Mouse (Mus musculus) liver, embryonic 14.5 days (tissue): Measurements from ENCODE around the gene Rapgef1. TPM values are rescaled to one million over a fixed set of nuclear protein-coding genes. Genes with fewer than 3 reads are reported as not detected.

Source experiments
- ATAC-seq: fragments of 200-750 bp; cut with Nextera tagmentation; 2 replicates; pipeline ENCODE4 v1.8.0; 2017; ENCODE audit warnings: moderate number of reproducible peaks, mild to moderate bottlenecking, moderate library complexity; ENCODE audit not compliant: insufficient read depth
- DNase-seq, 3 experiments: peaks; one replicate each; pipeline ENCODE4 v3.0.0-alpha.2; 2012 to 2013; ENCODE audit warnings: low read depth in 3 of 3, low spot score in 3 of 3
- H3K27ac ChIP-seq: fragments of 300-500 bp; sonication (generic); 2 replicates; pipeline ENCODE4 v1.5.1; 2014; ENCODE audit warnings: moderate library complexity, mild to moderate bottlenecking, control low read depth, inconsistent platforms
- H3K27me3 ChIP-seq: fragments of 300-500 bp; sonication (generic); 2 replicates; pipeline ENCODE4 v1.6.1; 2014; ENCODE audit warnings: mild to moderate bottlenecking, low read length, moderate library complexity; ENCODE audit not compliant: control insufficient read depth, insufficient read depth
- H3K36me3 ChIP-seq: fragments of 300-500 bp; sonication (generic); replicated peaks from 2 replicates; pipeline ENCODE4 v1.6.1; 2014; ENCODE audit warnings: low read depth; ENCODE audit not compliant: control insufficient read depth, insufficient read depth
- H3K4me1 ChIP-seq, 2 experiments: fragments of 200-500 bp in 1 of 2; fragments of 300-500 bp in 1 of 2; sonication (generic) in 1 of 2; replicated peaks; 2 replicates each; pipeline ENCODE4 v1.6.1; 2012 to 2014; ENCODE audit warnings: antibody characterized with exemption in 1 of 2, inconsistent platforms in 1 of 2, low read length in 1 of 2; ENCODE audit not compliant: control insufficient read depth in 2 of 2, insufficient read depth in 2 of 2
- H3K4me2 ChIP-seq: fragments of 300-500 bp; sonication (generic); 2 replicates; pipeline ENCODE4 v1.6.1; 2014; ENCODE audit warnings: low read depth, mild to moderate bottlenecking, control low read depth, moderate library complexity
- H3K4me3 ChIP-seq, 2 experiments: fragments of 200-500 bp in 1 of 2; fragments of 300-500 bp in 1 of 2; sonication (generic) in 1 of 2; 2 replicates each; pipeline ENCODE4 v1.5.1; 2012 to 2014; ENCODE audit warnings: low read depth in 2 of 2, low read length in 2 of 2, mild to moderate bottlenecking in 2 of 2, control low read depth in 1 of 2, inconsistent platforms in 1 of 2, moderate library complexity in 1 of 2; ENCODE audit not compliant: insufficient read depth in 1 of 2
- H3K9ac ChIP-seq: fragments of 300-500 bp; sonication (generic); replicated peaks from 2 replicates; pipeline ENCODE4 v1.6.1; 2014; ENCODE audit warnings: mild to moderate bottlenecking, control low read depth, moderate library complexity
- H3K9me3 ChIP-seq: fragments of 300-500 bp; sonication (generic); 2 replicates; pipeline ENCODE4 v1.6.1; 2016; ENCODE audit warnings: low read length, mixed read lengths; ENCODE audit not compliant: control insufficient read depth
- CTCF ChIP-seq: IDR thresholded peaks from 2 replicates; pipeline ENCODE4 v1.5.1; 2016; ENCODE audit warnings: antibody characterized with exemption, low read depth, control low read depth
- EP300 ChIP-seq: IDR thresholded peaks from 2 replicates; pipeline ENCODE4 v1.6.1; 2016; ENCODE audit warnings: antibody characterized with exemption, low read depth
- WGBS: fragments of 180-500 bp; shearing (Covaris S2); extraction: QIAGEN DNeasy Blood & Tissue Kit; methylation state at CpG from one replicate; pipeline ENCODE4 v1.1.7; 2014; ENCODE audit not compliant: insufficient replicate concordance; 5-methylcytosine and 5-hydroxymethylcytosine counted together
- polyA plus RNA-seq, 2 experiments: library from polyadenylated mRNA; depleted of rRNA in 1 of 2; stranded (reverse) in 1 of 2; unstranded in 1 of 2; fragments of >200 nt; fragmentation: Nextera tagmentation in 1 of 2; extraction: Ambion mirVana in 1 of 2; gene quantifications; 2 replicates each; pipeline versions ENCODE4 v1.2.1 to v1.2.3; 2012 to 2014

Gene Rapgef1
- polyA plus RNA-seq, 2 experiments, result 3.9 to 11.1 TPM

DNA sequence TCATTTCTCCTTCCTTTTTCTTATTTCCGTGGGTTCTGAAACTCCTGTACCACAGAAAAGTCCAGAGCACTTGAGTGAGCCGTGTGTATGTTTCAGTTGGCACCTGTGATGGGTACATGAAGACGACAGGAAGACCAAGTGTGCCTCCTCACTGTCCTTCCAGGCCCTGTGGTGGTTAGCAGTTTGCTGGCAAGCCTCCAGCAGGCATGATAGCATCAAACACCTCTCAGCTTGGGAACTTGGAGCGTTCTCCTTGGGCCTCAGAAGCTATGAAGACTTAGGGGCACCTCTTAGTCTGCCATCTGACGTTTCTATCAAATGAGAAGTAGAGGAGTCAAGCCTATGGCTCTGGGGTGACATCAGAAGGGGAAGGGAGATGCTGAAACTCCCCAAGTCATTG lies 99.1 kb downstream of the Rapgef1 start:
- DNase-seq (no peak), ATAC-seq (no peak)
- 67% methylated on average over 5 of the region's 5 CpGs for WGBS
- Histone ChIP-seq H3K27me3 (no peaks in the 10 kb centered on the region), H3K4me1 (peaks cover 0 to 3% of the 10 kb centered on the region in 2 experiments; a peak in 1 of 4 replicates), H3K4me3 (no peak overlapping the region), H3K27ac (no peak overlapping the region), H3K9me3 (no peaks in the 10 kb centered on the region), H3K4me2 (no peak overlapping the region), H3K36me3 (peaks cover 3% of the 10 kb centered on the region), H3K9ac (no peak overlapping the region)
- TF ChIP-seq EP300 (no peak), CTCF (no peak)

DNA sequence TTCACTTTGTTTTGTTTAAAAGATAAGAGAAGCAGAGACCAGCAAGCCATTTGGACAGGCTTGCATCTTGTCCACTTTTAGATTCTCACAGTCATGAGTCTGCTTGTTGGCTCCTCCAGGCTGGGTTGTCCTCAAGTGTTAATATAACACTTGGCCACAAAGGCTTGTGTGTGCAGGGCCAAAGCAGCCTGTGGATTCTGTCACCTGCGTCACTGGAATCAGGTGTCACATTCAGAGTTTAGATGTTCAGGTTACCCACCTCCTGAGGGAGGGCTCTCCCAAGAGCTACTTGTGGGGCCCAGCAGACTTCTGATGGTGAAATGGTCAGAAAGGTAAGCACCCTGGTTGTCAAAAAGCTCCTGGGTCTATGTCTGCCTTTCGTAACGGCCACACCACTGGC lies 103.6 kb downstream of the Rapgef1 start:
- Histone ChIP-seq H3K27ac (no peak overlapping the region), H3K36me3 (peaks cover 9% of the 10 kb centered on the region), H3K4me3 (no peak overlapping the region), H3K27me3 (no peaks in the 10 kb centered on the region), H3K4me2 (no peak overlapping the region), H3K9me3 (no peaks in the 10 kb centered on the region), H3K4me1 (peaks cover 0 to 9% of the 10 kb centered on the region in 2 experiments; a peak in 2 of 4 replicates), H3K9ac (no peak overlapping the region)
- no peak for DNase-seq
- no peak for ATAC-seq
- TF ChIP-seq CTCF (no peak), EP300 (no peak)
- 79% methylated on average over 3 of the region's 3 CpGs for WGBS

DNA sequence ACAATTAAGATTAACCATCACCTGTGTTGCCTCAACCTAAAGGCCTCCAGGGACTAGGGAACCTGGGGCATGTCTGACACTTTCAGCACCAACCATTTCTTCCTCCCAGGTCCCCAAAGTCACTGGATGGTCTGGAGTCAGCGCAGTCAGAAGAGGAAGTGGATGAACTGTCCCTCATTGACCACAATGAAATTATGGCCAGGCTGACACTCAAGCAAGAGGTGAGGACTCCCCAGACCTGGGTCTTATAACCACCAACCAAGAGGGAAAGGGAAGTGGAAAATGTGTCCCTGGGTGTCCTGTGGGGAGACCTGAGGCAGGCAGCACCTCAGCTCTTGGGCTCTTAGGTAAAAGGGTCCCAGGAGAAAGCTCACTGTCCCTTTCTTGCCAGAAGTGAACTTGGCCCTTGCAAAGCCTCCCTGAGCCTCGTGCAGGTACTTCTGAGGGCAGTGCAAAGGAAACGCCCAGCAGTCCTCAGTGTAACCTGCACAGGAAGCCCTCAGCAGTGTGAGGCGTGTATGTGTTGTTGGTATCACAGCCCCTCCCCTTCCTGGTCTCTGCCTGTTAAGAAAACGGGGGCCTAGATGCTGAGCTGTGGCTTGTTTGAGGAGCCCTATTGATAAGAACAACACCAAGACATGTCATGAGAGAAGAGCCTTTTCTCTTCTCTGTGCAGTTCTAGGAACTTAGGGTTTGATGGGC lies 105.3 kb downstream of the Rapgef1 start:
- no peak overlapping the region for H3K4me2 ChIP-seq
- peaks cover 9% of the 10 kb centered on the region for H3K36me3 ChIP-seq
- peaks cover 0 to 9% of the 10 kb centered on the region in 2 experiments; a peak in 2 of 4 replicates for H3K4me1 ChIP-seq
- no peaks in the 10 kb centered on the region for H3K9me3 ChIP-seq
- H3K27ac ChIP-seq, result no peak overlapping the region
- no peak overlapping the region for H3K9ac ChIP-seq
- no peak for TF ChIP-seq EP300
- TF ChIP-seq CTCF, result no peak
- no peaks in the 10 kb centered on the region for H3K27me3 ChIP-seq
- WGBS, result 22% methylated on average over 5 of the region's 5 CpGs
- DNase-seq (no peak), ATAC-seq (no peak)
- H3K4me3 ChIP-seq, result no peak overlapping the region

DNA sequence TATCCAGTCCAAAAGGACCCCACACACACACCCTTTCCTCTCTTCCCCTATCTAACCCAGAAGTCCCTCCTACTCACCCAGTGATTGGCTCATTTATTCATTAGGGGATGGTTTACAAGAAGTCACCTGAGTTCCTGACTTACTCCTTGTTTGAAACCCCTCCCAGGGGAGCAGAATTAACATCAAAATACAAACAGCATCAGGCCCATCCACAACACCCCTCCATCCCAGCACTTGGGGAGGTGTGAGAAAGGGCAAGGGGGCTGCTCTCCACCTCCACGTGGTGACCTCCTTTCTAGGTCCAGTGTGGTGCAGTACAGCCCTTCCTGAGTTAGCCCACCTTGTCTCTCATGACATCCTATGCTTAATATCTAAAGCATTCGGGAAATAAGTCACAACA lies 110.0 kb downstream of the Rapgef1 start:
- no peak overlapping the region for H3K27ac ChIP-seq
- TF ChIP-seq EP300 (no peak), CTCF (no peak)
- H3K36me3 ChIP-seq, result peaks cover 11% of the 10 kb centered on the region
- whole genome bisulfite sequencing, result 41% methylated on average over 2 of the region's 2 CpGs
- H3K9ac ChIP-seq, result no peak overlapping the region
- H3K27me3 ChIP-seq, result no peaks in the 10 kb centered on the region
- peaks cover 0 to 4% of the 10 kb centered on the region in 2 experiments; a peak in 1 of 4 replicates for H3K4me1 ChIP-seq
- no peak for DNase-seq
- no peak overlapping the region for H3K4me2 ChIP-seq
- no peak for ATAC-seq
- H3K4me3 ChIP-seq, result no peak overlapping the region
- no peaks in the 10 kb centered on the region for H3K9me3 ChIP-seq

DNA sequence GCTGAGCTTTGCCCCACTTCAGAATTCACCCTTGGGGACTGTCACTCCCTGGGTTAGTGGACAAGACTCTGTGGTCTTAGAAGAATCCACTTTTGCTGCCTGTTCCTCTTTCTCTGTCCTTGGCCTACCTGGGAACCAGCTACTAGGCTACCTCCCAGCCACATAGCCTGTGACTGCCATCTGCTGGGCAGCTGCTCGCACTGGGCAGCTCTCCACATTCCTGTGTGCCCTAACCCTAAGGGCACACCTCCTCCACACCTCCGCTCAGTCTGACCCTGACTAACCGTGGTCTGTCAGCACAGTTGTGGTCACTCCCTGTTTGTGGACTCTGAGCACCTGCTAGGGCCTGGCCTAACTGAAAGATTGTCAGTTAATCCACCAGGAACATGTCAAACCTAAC lies 112.0 kb downstream of the Rapgef1 start:
- no peaks in the 10 kb centered on the region for H3K27me3 ChIP-seq
- H3K27ac ChIP-seq, result no peak overlapping the region
- H3K9me3 ChIP-seq, result no peaks in the 10 kb centered on the region
- H3K4me2 ChIP-seq, result no peak overlapping the region
- peaks cover 9% of the 10 kb centered on the region for H3K36me3 ChIP-seq
- DNase-seq, result no peak
- no peak overlapping the region for H3K4me3 ChIP-seq
- TF ChIP-seq CTCF (peak; percentile 88), EP300 (no peak)
- 62% methylated on average over 3 of the region's 3 CpGs for WGBS
- ATAC-seq, result peak; percentile 18; the same call in 1 of the 2 replicates
- H3K4me1 ChIP-seq, result no peaks in the 10 kb centered on the region
- H3K9ac ChIP-seq, result no peak overlapping the region
